Mouse (Mus musculus): Measurements from ENCODE around the gene Colq.
"Not testable (repeated sequence)": the region's sequence is repeated elsewhere in the genome, so short reads cannot be mapped to it uniquely, and the experiment has no call there.

Gene Colq

GRCm38 (mm10) chr14:31591243-31591642 lies at the start of gene Colq:
Colq (minus strand) TSS chr14:31591343.
- DNase-seq = no peak

GRCm38 (mm10) chr14:31640346-31640889 lies 49.3 kb upstream of the Colq start, which contains the start of gene Gm49387:
Gm49387 (minus strand) TSS chr14:31640878.
- DNase-seq = no peak

- no peak for DNase-seq
Measured at GRCm38 (mm10) chr14:31630677-31631076, 39.5 kb upstream of the Colq start.

- DNase-seq = no peak
Measured at GRCm38 (mm10) chr14:31622748-31623147, 31.6 kb upstream of the Colq start.

GRCm38 (mm10) chr14:31620591-31621223 lies 29.6 kb upstream of the Colq start:
- DNase-seq = no peak

GRCm38 (mm10) chr14:31617997-31618396 lies 26.9 kb upstream of the Colq start:
- DNase-seq = no peak

GRCm38 (mm10) chr14:31617204-31617603 lies 26.1 kb upstream of the Colq start:
- no peak for DNase-seq

GRCm38 (mm10) chr14:31613671-31614070 lies 22.5 kb upstream of the Colq start:
- no peak for DNase-seq

- DNase-seq = no peak
Measured at GRCm38 (mm10) chr14:31611986-31612385, 20.8 kb upstream of the Colq start.

- DNase-seq = no peak
Measured at GRCm38 (mm10) chr14:31605514-31605913, 14.4 kb upstream of the Colq start.

- peak in 1 of 2 experiments; percentile 9 for DNase-seq
Measured at GRCm38 (mm10) chr14:31604916-31605315, 13.8 kb upstream of the Colq start.

GRCm38 (mm10) chr14:31602616-31602979 lies 11.5 kb upstream of the Colq start:
- not testable (repeated sequence) for DNase-seq

- no peak for DNase-seq
Measured at GRCm38 (mm10) chr14:31601908-31602615, 10.9 kb upstream of the Colq start.

GRCm38 (mm10) chr14:31597446-31597845 lies 6.3 kb upstream of the Colq start:
- no peak for DNase-seq

GRCm38 (mm10) chr14:31596408-31596807 lies 5.3 kb upstream of the Colq start:
- peak in 1 of 2 experiments; percentile 9 for DNase-seq

GRCm38 (mm10) chr14:31594693-31595092 lies 3.5 kb upstream of the Colq start:
- DNase-seq = no peak

GRCm38 (mm10) chr14:31593036-31593435 lies 1.9 kb upstream of the Colq start:
- DNase-seq = no peak

GRCm38 (mm10) chr14:31586451-31586850 lies 4.7 kb downstream of the Colq start:
- DNase-seq = no peak

GRCm38 (mm10) chr14:31583082-31583481 lies 8.1 kb downstream of the Colq start:
- no peak for DNase-seq

GRCm38 (mm10) chr14:31577966-31578735 lies 13.0 kb downstream of the Colq start:
- no peak for DNase-seq

- no peak for DNase-seq
Measured at GRCm38 (mm10) chr14:31576846-31577697, 14.1 kb downstream of the Colq start.

- DNase-seq = no peak
Measured at GRCm38 (mm10) chr14:31575866-31576265, 15.3 kb downstream of the Colq start.
